Mouse (Mus musculus) embryonic facial prominence, embryonic 11.5 days (tissue): ENCODE measurements around the gene Asb4. TPM values are rescaled to one million over a fixed set of nuclear protein-coding genes. Genes with fewer than 3 reads are reported as not detected.

Experiments used
- ATAC-seq: fragments of 200-750 bp; cut with Nextera tagmentation; replicated peaks from 2 replicates; pipeline ENCODE4 v1.8.0; 2017; ENCODE audit warnings: low read depth; ENCODE audit not compliant: insufficient number of reproducible peaks, low FRiP score, low TSS enrichment
- DNase-seq: peaks from one replicate; pipeline ENCODE4 v3.0.0-alpha.2; 2015; ENCODE audit warnings: low spot score
- H3K27ac ChIP-seq: fragments of 300-500 bp; sonication (generic); replicated peaks from 2 replicates; pipeline ENCODE4 v1.5.1; 2014; ENCODE audit warnings: mild to moderate bottlenecking, low read depth, low read length, control low read depth
- H3K27me3 ChIP-seq: fragments of 300-500 bp; sonication (generic); 2 replicates; pipeline ENCODE4 v1.6.1; 2014; ENCODE audit warnings: mild to moderate bottlenecking, low read length, moderate library complexity, mixed read lengths; ENCODE audit not compliant: control insufficient read depth, insufficient read depth
- H3K36me3 ChIP-seq: fragments of 300-500 bp; sonication (generic); replicated peaks from 2 replicates; pipeline ENCODE4 v1.6.1; 2014; ENCODE audit warnings: low read depth, mild to moderate bottlenecking, low read length, moderate library complexity, mixed read lengths; ENCODE audit not compliant: control insufficient read depth, insufficient read depth
- H3K4me1 ChIP-seq: fragments of 300-500 bp; sonication (generic); 2 replicates; pipeline ENCODE4 v1.6.1; 2014; ENCODE audit warnings: low read length, mixed read lengths; ENCODE audit not compliant: control insufficient read depth, insufficient read depth
- H3K4me2 ChIP-seq: fragments of 300-500 bp; sonication (generic); 2 replicates; pipeline ENCODE4 v1.6.1; 2014; ENCODE audit warnings: low read depth, mild to moderate bottlenecking, control low read depth, low read length, moderate library complexity
- H3K4me3 ChIP-seq: fragments of 300-500 bp; sonication (generic); 2 replicates; pipeline ENCODE4 v1.5.1; 2014; ENCODE audit warnings: low read depth, low read length, control low read depth
- H3K9ac ChIP-seq: fragments of 300-500 bp; sonication (generic); replicated peaks from 2 replicates; pipeline ENCODE4 v1.6.1; 2014; ENCODE audit warnings: mild to moderate bottlenecking, control low read depth, low read length
- H3K9me3 ChIP-seq: fragments of 300-500 bp; sonication (generic); replicated peaks from 2 replicates; pipeline ENCODE4 v1.6.1; 2016; ENCODE audit warnings: mild to moderate bottlenecking, low read length, inconsistent platforms, mixed read lengths; ENCODE audit not compliant: control insufficient read depth
- WGBS: fragments of 180-500 bp; shearing (Covaris S2); extraction: QIAGEN DNeasy Blood & Tissue Kit; methylation state at CpG from one replicate; pipeline ENCODE4 v1.1.7; 2014; 5-methylcytosine and 5-hydroxymethylcytosine counted together
- polyA plus RNA-seq: library from polyadenylated mRNA; unstranded; fragments of >200 nt; fragmentation: Nextera tagmentation; extraction: Ambion mirVana; gene quantifications from 2 replicates; pipeline ENCODE4 v1.2.1, GENCODE M21; 2014

Gene Asb4
- polyA plus RNA-seq, 1 experiment from 2014 or later: 98.5 TPM

- no peak for ATAC-seq
- no peaks in the 10 kb centered on the region for H3K36me3 ChIP-seq
- H3K27me3 ChIP-seq: no peaks in the 10 kb centered on the region
- WGBS: 55% methylated on average over 3 of the region's 3 CpGs
- H3K9me3 ChIP-seq: no peaks in the 10 kb centered on the region
- no peak overlapping the region for H3K4me2 ChIP-seq
- no peaks in the 10 kb centered on the region; the same call in 1 of the 2 replicates for H3K4me1 ChIP-seq
- H3K27ac ChIP-seq: no peak overlapping the region
- no peak overlapping the region for H3K4me3 ChIP-seq
- no peak for DNase-seq
- no peak overlapping the region for H3K9ac ChIP-seq
Observed at GRCm38 (mm10) chr6:5396797-5397196, 13.6 kb downstream of the Asb4 start.

GRCm38 (mm10) chr6:5401394-5401793, 18.2 kb downstream of the Asb4 start:
- H3K9me3 ChIP-seq: no peaks in the 10 kb centered on the region
- DNase-seq (peak; percentile 88), ATAC-seq (peak; percentile 75)

GRCm38 (mm10) chr6:5403095-5403815, 20.1 kb downstream of the Asb4 start:
- Histone ChIP-seq H3K4me1 (no peaks in the 10 kb centered on the region), H3K9ac (no peak overlapping the region), H3K9me3 (no peaks in the 10 kb centered on the region), H3K36me3 (no peaks in the 10 kb centered on the region), H3K27me3 (no peaks in the 10 kb centered on the region), H3K27ac (0 out of 2 replicates have a peak overlapping the region, but pooled peaks have one; percentile 6), H3K4me2 (0 out of 2 replicates have a peak overlapping the region, but pooled peaks have one; percentile 2), H3K4me3 (no peak overlapping the region)
- peak; percentile 48 for DNase-seq
- 22% methylated on average over 18 of the region's 18 CpGs for WGBS
- ATAC-seq: peak; percentile 58

More at GRCm38 (mm10) chr6:5401394-5401793, 18.2 kb downstream of the Asb4 start:
- Histone ChIP-seq H3K4me2 (no peak overlapping the region), H3K9ac (no peak overlapping the region), H3K4me1 (no peaks in the 10 kb centered on the region), H3K27ac (no peak overlapping the region), H3K36me3 (no peaks in the 10 kb centered on the region), H3K27me3 (no peaks in the 10 kb centered on the region), H3K4me3 (no peak overlapping the region)
- 0% methylated on average over 3 of the region's 3 CpGs for WGBS

- Histone ChIP-seq H3K36me3 (no peaks in the 10 kb centered on the region), H3K27ac (no peak overlapping the region), H3K4me2 (no peak overlapping the region), H3K27me3 (no peaks in the 10 kb centered on the region), H3K4me3 (no peak overlapping the region), H3K9ac (no peak overlapping the region), H3K9me3 (no peaks in the 10 kb centered on the region), H3K4me1 (no peaks in the 10 kb centered on the region)
- ATAC-seq (no peak), DNase-seq (no peak)
- WGBS: 76% methylated on average over 6 of the region's 6 CpGs
Observed at GRCm38 (mm10) chr6:5404016-5404415, 20.8 kb downstream of the Asb4 start.

GRCm38 (mm10) chr6:5408451-5409177, 25.4 kb downstream of the Asb4 start:
- no peak overlapping the region for H3K27ac ChIP-seq
- H3K4me2 ChIP-seq: no peak overlapping the region
- H3K9me3 ChIP-seq: no peaks in the 10 kb centered on the region
- no peaks in the 10 kb centered on the region for H3K4me1 ChIP-seq
- DNase-seq (peak; percentile 74), ATAC-seq (peak; percentile 75)
- no peak overlapping the region for H3K9ac ChIP-seq
- no peaks in the 10 kb centered on the region for H3K27me3 ChIP-seq
- H3K36me3 ChIP-seq: no peaks in the 10 kb centered on the region
- 49% methylated on average over 8 of the region's 8 CpGs for WGBS
- no peak overlapping the region for H3K4me3 ChIP-seq

- H3K36me3 ChIP-seq: no peaks in the 10 kb centered on the region
- no peak overlapping the region for H3K27ac ChIP-seq
- no peak for ATAC-seq
- H3K4me3 ChIP-seq: no peak overlapping the region
- WGBS: 68% methylated on average over 4 of the region's 4 CpGs
- no peaks in the 10 kb centered on the region for H3K27me3 ChIP-seq
- H3K9me3 ChIP-seq: no peaks in the 10 kb centered on the region
- H3K9ac ChIP-seq: no peak overlapping the region
- DNase-seq: no peak
- H3K4me1 ChIP-seq: no peaks in the 10 kb centered on the region
- no peak overlapping the region for H3K4me2 ChIP-seq
Observed at GRCm38 (mm10) chr6:5409676-5410075, 26.5 kb downstream of the Asb4 start.

- ATAC-seq: peak; percentile 61
- Histone ChIP-seq H3K4me1 (no peaks in the 10 kb centered on the region), H3K4me2 (no peak overlapping the region), H3K27me3 (no peaks in the 10 kb centered on the region), H3K9ac (no peak overlapping the region), H3K9me3 (no peaks in the 10 kb centered on the region), H3K27ac (no peak overlapping the region), H3K4me3 (no peak overlapping the region), H3K36me3 (no peaks in the 10 kb centered on the region)
- WGBS: 60% methylated on average over 6 of the region's 6 CpGs
- peak; percentile 81 for DNase-seq
Observed at GRCm38 (mm10) chr6:5410697-5411391, 27.7 kb downstream of the Asb4 start.
